Mouse (Mus musculus): Measurements from ENCODE around the gene Tmprss11a.

DNA sequence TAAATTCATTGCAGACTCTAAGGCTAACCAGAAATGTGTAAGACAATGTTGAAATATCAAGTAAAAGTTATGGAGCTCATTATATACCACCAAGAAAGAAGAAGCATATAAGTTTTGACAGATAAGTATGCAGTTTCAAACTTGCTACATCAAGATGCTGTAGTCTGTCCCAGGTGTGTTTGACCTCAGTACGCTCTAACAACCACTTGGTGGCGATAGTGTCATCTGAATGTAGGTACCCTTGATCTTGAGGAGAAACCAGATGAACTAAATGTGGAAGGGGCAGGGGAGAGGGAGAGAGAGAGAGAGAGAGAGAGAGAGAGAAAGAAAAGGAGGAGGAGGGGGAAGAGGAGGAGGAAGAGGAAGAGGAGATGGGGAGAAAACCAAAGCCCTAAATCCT is 36.1 kb downstream of the Tmprss11a start:
- TF ChIP-seq CTCF (IDR thresholded peaks at IDR 0.05; ENCODE audit: extremely low read depth, insufficient read length, insufficient replicate concordance, low read depth, low read length) (no peak), POLR2A (IDR thresholded peaks at IDR 0.05; ENCODE audit: low read depth, low read length) (no peak)
